Mouse (Mus musculus): ENCODE results near the gene Farsa. TPM values are rescaled to one million over a fixed set of nuclear protein-coding genes. Genes with fewer than 3 reads are reported as not detected.

Farsa gene
- polyA plus RNA-seq, 1 experiment from 2014 or later: 68.2 TPM

- DNase-seq (ENCODE audit: low spot score) (no peak), ATAC-seq (replicated peaks; ENCODE audit: low FRiP score, low read depth) (no peak)
- H3K27ac ChIP-seq: no peak overlapping the region
- no peak overlapping the region for H3K4me3 ChIP-seq (replicated peaks; ENCODE audit: low read depth, low read length)
- H3K27me3 ChIP-seq (ENCODE audit: insufficient read depth, low read length): peaks cover 3% of the 10 kb centered on the region; the same call in 1 of the 2 replicates
- no peaks in the 10 kb centered on the region for H3K9me3 ChIP-seq (replicated peaks; ENCODE audit: low read length)
- no peak overlapping the region for H3K9ac ChIP-seq (ENCODE audit: low read depth, low read length)
- H3K4me1 ChIP-seq (replicated peaks; ENCODE audit: insufficient read depth, low read length): no peaks in the 10 kb centered on the region
- H3K36me3 ChIP-seq (ENCODE audit: insufficient read depth, low read length): no peaks in the 10 kb centered on the region
- 93% methylated on average over 15 of the region's 15 CpGs for WGBS
- no peak overlapping the region for H3K4me2 ChIP-seq (ENCODE audit: low read length)
- TF ChIP-seq CTCF (IDR thresholded peaks at IDR 0.05; ENCODE audit: low read depth): no peak
Observed at GRCm38 (mm10) chr8:84918646-84919045, 61.9 kb downstream of the Farsa start.

Small RNA genes within 50 kb of the gene (microRNA-seq; reads per million reads assigned to microRNA genes)
- 1.6 reads per million for gene Mir7069

Other genes with a start within 250 kb of the Farsa start
- gene Ier2, start 194.1 kb upstream of the Farsa start, polyA plus RNA-seq (2015; fragmentation: Nextera tagmentation; extraction: Ambion mirVana): 77.4 and 83.8 TPM in 2 replicates
- gene Trmt1, start 170.7 kb upstream of the Farsa start, polyA plus RNA-seq (2015; fragmentation: Nextera tagmentation; extraction: Ambion mirVana): 55.3 and 56.1 TPM in 2 replicates
- 15.9 and 16.1 TPM in 2 replicates for gene Nacc1, start 169.1 kb upstream of the Farsa start, polyA plus RNA-seq (2015; fragmentation: Nextera tagmentation; extraction: Ambion mirVana)
- 6.1 and 6.4 TPM in 2 replicates for gene Lyl1, start 155.5 kb upstream of the Farsa start, polyA plus RNA-seq (2015; fragmentation: Nextera tagmentation; extraction: Ambion mirVana)
- 1.9 and 2.5 TPM in 2 replicates for gene G430095P16Rik, start 134.0 kb upstream of the Farsa start, polyA plus RNA-seq (2015; fragmentation: Nextera tagmentation; extraction: Ambion mirVana)
- 21.1 and 22.3 TPM in 2 replicates for gene Nfix, start 56.6 kb upstream of the Farsa start, polyA plus RNA-seq (2015; fragmentation: Nextera tagmentation; extraction: Ambion mirVana)
- 7.0 and 7.4 TPM in 2 replicates for gene Dand5, start 34.2 kb upstream of the Farsa start, polyA plus RNA-seq (2015; fragmentation: Nextera tagmentation; extraction: Ambion mirVana)
- gene Gadd45gip1, start 25.5 kb upstream of the Farsa start, polyA plus RNA-seq (2015; fragmentation: Nextera tagmentation; extraction: Ambion mirVana): 51.0 and 54.3 TPM in 2 replicates
- gene Rad23a, start 16.3 kb upstream of the Farsa start, polyA plus RNA-seq (2015; fragmentation: Nextera tagmentation; extraction: Ambion mirVana): 97.1 and 98.9 TPM in 2 replicates
- gene Calr, start 10.1 kb upstream of the Farsa start, polyA plus RNA-seq (2015; fragmentation: Nextera tagmentation; extraction: Ambion mirVana): 644 and 753 TPM in 2 replicates
- gene Syce2, start 15.1 kb downstream of the Farsa start, polyA plus RNA-seq (2015; fragmentation: Nextera tagmentation; extraction: Ambion mirVana): 43.0 and 45.7 TPM in 2 replicates
- 59.2 and 67.6 TPM in 2 replicates for gene Gcdh, start 36.9 kb downstream of the Farsa start, polyA plus RNA-seq (2015; fragmentation: Nextera tagmentation; extraction: Ambion mirVana)
- 1.1 and 1.8 TPM in 2 replicates for gene Klf1, start 44.9 kb downstream of the Farsa start, polyA plus RNA-seq (2015; fragmentation: Nextera tagmentation; extraction: Ambion mirVana)
- gene Dnase2a, start 51.6 kb downstream of the Farsa start, polyA plus RNA-seq (2015; fragmentation: Nextera tagmentation; extraction: Ambion mirVana): 12.3 and 13.2 TPM in 2 replicates
- gene Mast1, start 80.4 kb downstream of the Farsa start, polyA plus RNA-seq (2015; fragmentation: Nextera tagmentation; extraction: Ambion mirVana): 0.04 and 0.08 TPM in 2 replicates
- 0.09 TPM in 1 of 2 replicates, not detected in the other for gene Rtbdn, start 90.0 kb downstream of the Farsa start, polyA plus RNA-seq (2015; fragmentation: Nextera tagmentation; extraction: Ambion mirVana)
- gene Gm49661, start 112.4 kb downstream of the Farsa start, polyA plus RNA-seq (2015; fragmentation: Nextera tagmentation; extraction: Ambion mirVana): not detected in 2 replicates
- 729 and 747 TPM in 2 replicates for gene Prdx2, start 112.6 kb downstream of the Farsa start, polyA plus RNA-seq (2015; fragmentation: Nextera tagmentation; extraction: Ambion mirVana)
- 101 and 103 TPM in 2 replicates for gene Rnaseh2a, start 112.8 kb downstream of the Farsa start, polyA plus RNA-seq (2015; fragmentation: Nextera tagmentation; extraction: Ambion mirVana)
- 22.7 and 27.7 TPM in 2 replicates for gene Junb, start 121.7 kb downstream of the Farsa start, polyA plus RNA-seq (2015; fragmentation: Nextera tagmentation; extraction: Ambion mirVana)
- 30.2 and 32.0 TPM in 2 replicates for gene Hook2, start 133.6 kb downstream of the Farsa start, polyA plus RNA-seq (2015; fragmentation: Nextera tagmentation; extraction: Ambion mirVana)
- not detected in 2 replicates for gene Best2, start 157.5 kb downstream of the Farsa start, polyA plus RNA-seq (2015; fragmentation: Nextera tagmentation; extraction: Ambion mirVana)
- gene Asna1, start 168.3 kb downstream of the Farsa start, polyA plus RNA-seq (2015; fragmentation: Nextera tagmentation; extraction: Ambion mirVana): 116 and 125 TPM in 2 replicates
- gene Trir, start 169.8 kb downstream of the Farsa start, polyA plus RNA-seq (2015; fragmentation: Nextera tagmentation; extraction: Ambion mirVana): 120 and 131 TPM in 2 replicates
- gene Tnpo2, start 179.9 kb downstream of the Farsa start, polyA plus RNA-seq (2015; fragmentation: Nextera tagmentation; extraction: Ambion mirVana): 19.0 and 19.4 TPM in 2 replicates
- gene Fbxw9, start 203.1 kb downstream of the Farsa start, polyA plus RNA-seq (2015; fragmentation: Nextera tagmentation; extraction: Ambion mirVana): 35.2 and 38.5 TPM in 2 replicates
- gene Gm5741, start 211.0 kb downstream of the Farsa start, polyA plus RNA-seq (2015; fragmentation: Nextera tagmentation; extraction: Ambion mirVana): not detected in 2 replicates
- gene Dhps, start 214.8 kb downstream of the Farsa start, polyA plus RNA-seq (2015; fragmentation: Nextera tagmentation; extraction: Ambion mirVana): 55.7 and 59.7 TPM in 2 replicates
- 152 and 156 TPM in 2 replicates for gene Wdr83os, start 223.8 kb downstream of the Farsa start, polyA plus RNA-seq (2015; fragmentation: Nextera tagmentation; extraction: Ambion mirVana)
- gene Wdr83, start 224.3 kb downstream of the Farsa start, polyA plus RNA-seq (2015; fragmentation: Nextera tagmentation; extraction: Ambion mirVana): 33.8 and 36.7 TPM in 2 replicates
- 40.1 and 42.3 TPM in 2 replicates for gene Man2b1, start 226.3 kb downstream of the Farsa start, polyA plus RNA-seq (2015; fragmentation: Nextera tagmentation; extraction: Ambion mirVana)

Data from kidney, postnatal 0 days (tissue).